Mouse (Mus musculus) brown adipose tissue, adult 24 weeks (tissue): Measurements from ENCODE around the gene Fam102a. TPM values are rescaled to one million over a fixed set of nuclear protein-coding genes. Genes with fewer than 3 reads are reported as not detected.

Experiments
- H3K27ac ChIP-seq: fragments of 200-500 bp; replicated peaks from 2 replicates; pipeline ENCODE4 v1.5.1; 2012; ENCODE audit warnings: low read depth, mild to moderate bottlenecking, low read length
- H3K4me1 ChIP-seq: fragments of 200-500 bp; 2 replicates; pipeline ENCODE4 v1.6.1; 2012; ENCODE audit warnings: low read length, mixed read lengths; ENCODE audit not compliant: control insufficient read depth, insufficient read depth, insufficient read length
- H3K4me3 ChIP-seq: fragments of 200-500 bp; 2 replicates; pipeline ENCODE4 v1.5.1; 2012; ENCODE audit warnings: low read depth, mild to moderate bottlenecking, low read length, moderate library complexity; ENCODE audit not compliant: insufficient read depth
- polyA plus RNA-seq: library from polyadenylated mRNA; stranded (reverse); fragments of >200 nt; gene quantifications from 2 replicates; pipeline ENCODE4 v1.2.4, GENCODE M21; 2012; ENCODE audit not compliant: missing spikeins, insufficient read depth, insufficient read length

Gene Fam102a
- polyA plus RNA-seq, 1 experiment, result 15.4 TPM

- H3K4me1 ChIP-seq, result no peaks in the 10 kb centered on the region
- no peak overlapping the region for H3K27ac ChIP-seq
- no peak overlapping the region for H3K4me3 ChIP-seq
Observed at GRCm38 (mm10) chr2:32574901-32575585, 39.9 kb downstream of the Fam102a start.

- Histone ChIP-seq H3K4me1 (no peaks in the 10 kb centered on the region), H3K4me3 (no peak within 1 kb of the TSS), H3K27ac (no peak within 1 kb of the TSS)
Observed at GRCm38 (mm10) chr2:32575586-32576160, 40.5 kb downstream of the Fam102a start, which contains the start of gene 9430097D07Rik. Gene 9430097D07Rik (minus strand): TSS chr2:32575684.

GRCm38 (mm10) chr2:32576532-32576931, 41.4 kb downstream of the Fam102a start:
- no peak overlapping the region for H3K4me3 ChIP-seq
- no peak overlapping the region for H3K27ac ChIP-seq
- H3K4me1 ChIP-seq, result no peaks in the 10 kb centered on the region

- Histone ChIP-seq H3K27ac (no peak overlapping the region), H3K4me3 (no peak overlapping the region), H3K4me1 (no peaks in the 10 kb centered on the region)
Observed at GRCm38 (mm10) chr2:32578146-32579046, 43.3 kb downstream of the Fam102a start.

GRCm38 (mm10) chr2:32581450-32582095, 46.4 kb downstream of the Fam102a start:
- H3K27ac ChIP-seq, result no peak overlapping the region
- H3K4me3 ChIP-seq, result no peak overlapping the region
- H3K4me1 ChIP-seq, result no peaks in the 10 kb centered on the region

- peak overlapping the region; percentile 22; the same call in 1 of the 2 replicates for H3K4me3 ChIP-seq
- no peak overlapping the region for H3K27ac ChIP-seq
- H3K4me1 ChIP-seq, result no peaks in the 10 kb centered on the region
Observed at GRCm38 (mm10) chr2:32582830-32583799, 48.0 kb downstream of the Fam102a start.

- H3K4me1 ChIP-seq, result peaks cover 4% of the 10 kb centered on the region
- H3K27ac ChIP-seq, result no peak overlapping the region
- no peak overlapping the region for H3K4me3 ChIP-seq
Observed at GRCm38 (mm10) chr2:32585149-32585714, 50.1 kb downstream of the Fam102a start.

- peak within 1 kb of the TSS; percentile 84 for H3K4me3 ChIP-seq
- peak within 1 kb of the TSS; percentile 99 for H3K27ac ChIP-seq
- H3K4me1 ChIP-seq, result peaks cover 4% of the 10 kb centered on the region
Observed at GRCm38 (mm10) chr2:32586871-32587351, 51.8 kb downstream of the Fam102a start, which contains the start of gene St6galnac4. Gene St6galnac4 (plus strand): TSS chr2:32587095.

GRCm38 (mm10) chr2:32587731-32588321, 52.7 kb downstream of the Fam102a start:
- Histone ChIP-seq H3K4me3 (peak overlapping the region; percentile 84), H3K27ac (peak overlapping the region; percentile 99)

GRCm38 (mm10) chr2:32589213-32589795, 54.2 kb downstream of the Fam102a start:
- H3K4me3 ChIP-seq, result peak overlapping the region; percentile 18
- H3K27ac ChIP-seq, result peak overlapping the region; percentile 38
- peaks cover 4% of the 10 kb centered on the region for H3K4me1 ChIP-seq

More at GRCm38 (mm10) chr2:32587731-32588321, 52.7 kb downstream of the Fam102a start:
- peaks cover 4% of the 10 kb centered on the region for H3K4me1 ChIP-seq

GRCm38 (mm10) chr2:32590224-32590623, 55.1 kb downstream of the Fam102a start:
- Histone ChIP-seq H3K4me3 (no peak overlapping the region), H3K4me1 (peaks cover 4% of the 10 kb centered on the region), H3K27ac (0 out of 2 replicates have a peak overlapping the region, but pooled peaks have one; percentile 38)

GRCm38 (mm10) chr2:32591249-32591648, 56.1 kb downstream of the Fam102a start:
- Histone ChIP-seq H3K4me3 (no peak overlapping the region), H3K4me1 (peaks cover 4% of the 10 kb centered on the region), H3K27ac (no peak overlapping the region)

- Histone ChIP-seq H3K4me1 (peaks cover 10% of the 10 kb centered on the region), H3K27ac (no peak overlapping the region), H3K4me3 (no peak overlapping the region)
Observed at GRCm38 (mm10) chr2:32596725-32597124, 61.6 kb downstream of the Fam102a start.
